8 mouse cellular contexts compared by ENCODE assay signal in genomic region chr17:78936466-78937228, GRCm38 (mm10). TPM values are rescaled to one million over a fixed set of nuclear protein-coding genes. Genes with fewer than 3 reads are reported as not detected.
DNase-seq lines count a peak whose midpoint lies in the region; ATAC-seq and TF ChIP-seq lines count a peak whose summit lies in the region.

TSS of gene Cebpz (minus strand) at chr17:78937066.
TSS of gene Ndufaf7 (plus strand) at chr17:78937136.

- H3K4me3 ChIP-seq in bone marrow, adult 2 months (replicated peaks; ENCODE audit: control insufficient read depth, low read depth, low read length) = peak within 1 kb of the TSS; percentile 95
- H3K4me3 ChIP-seq in embryonic facial prominence, embryonic 15.5 days (replicated peaks) = peak within 1 kb of the TSS; percentile 67
- peak within 1 kb of the TSS; percentile 65 for H3K4me3 ChIP-seq in kidney, embryonic 14.5 days (ENCODE audit: low read length)
- H3K4me3 ChIP-seq in limb, embryonic 15.5 days = peak within 1 kb of the TSS; percentile 93

- H3K27ac ChIP-seq in bone marrow, adult 2 months (ENCODE audit: control insufficient read depth, insufficient read depth, low read depth, low read length, poor library complexity) = peak within 1 kb of the TSS; percentile 61
- H3K27ac ChIP-seq in embryonic facial prominence, embryonic 15.5 days (replicated peaks) = peak within 1 kb of the TSS; percentile 49
- no peak within 1 kb of the TSS for H3K27ac ChIP-seq in kidney, embryonic 14.5 days (ENCODE audit: low read depth, low read length)
- H3K27ac ChIP-seq in limb, embryonic 15.5 days = peak within 1 kb of the TSS; percentile 69

- under 1% methylated on average over 45 of the region's 45 CpGs for WGBS in bone marrow, adult 2 months
- WGBS in embryonic facial prominence, embryonic 15.5 days = under 1% methylated on average over 45 of the region's 45 CpGs
- under 1% methylated on average over 45 of the region's 45 CpGs for WGBS in kidney, embryonic 14.5 days
- under 1% methylated on average over 45 of the region's 45 CpGs for WGBS in limb, embryonic 15.5 days

- no peaks in the 10 kb centered on the region for H3K9me3 ChIP-seq in embryonic facial prominence, embryonic 15.5 days (replicated peaks)
- no peaks in the 10 kb centered on the region for H3K9me3 ChIP-seq in kidney, embryonic 14.5 days (ENCODE audit: control insufficient read depth, low read length)
- H3K9me3 ChIP-seq in limb, embryonic 15.5 days = no peaks in the 10 kb centered on the region

- TF ChIP-seq CTCF in bone marrow, adult 2 months (IDR thresholded peaks at IDR 0.05; ENCODE audit: control insufficient read depth, insufficient read depth, low read length) = no peak

- H3K4me1 ChIP-seq in bone marrow, adult 2 months (ENCODE audit: control insufficient read depth, insufficient read depth, low read length) = no peaks in the 10 kb centered on the region; the same call in 1 of the 2 replicates
- H3K4me1 ChIP-seq in embryonic facial prominence, embryonic 15.5 days = peaks cover 12% of the 10 kb centered on the region
- H3K4me1 ChIP-seq in kidney, embryonic 14.5 days (ENCODE audit: control insufficient read depth, insufficient read depth, low read length) = no peaks in the 10 kb centered on the region
- H3K4me1 ChIP-seq in limb, embryonic 15.5 days = peaks cover 20% of the 10 kb centered on the region; the same call in 1 of the 2 replicates

- peak; percentile 93 for DNase-seq in 416B (ENCODE audit: low read depth)
- DNase-seq in heart, adult 9 months (ENCODE audit: low spot score in 2 of 2) = peak; percentile 96
- peak; percentile 93 to 97 for DNase-seq in monocyte, adult 2 months (ENCODE audit: low read depth in 1 of 2, low spot score in 2 of 2)
- peak; percentile 95 to 98 for DNase-seq in spleen, postnatal 36 days (ENCODE audit: low spot score in 2 of 2)

- peak; percentile 98 for ATAC-seq in embryonic facial prominence, embryonic 15.5 days (ENCODE audit: insufficient number of reproducible peaks, low FRiP score, low TSS enrichment, low read depth)
- peak; percentile 99 for ATAC-seq in kidney, embryonic 14.5 days (ENCODE audit: low FRiP score, low TSS enrichment)
- peak; percentile 98 for ATAC-seq in limb, embryonic 15.5 days (ENCODE audit: insufficient number of reproducible peaks, low FRiP score, low TSS enrichment, low read depth)

- no peaks in the 10 kb centered on the region for H3K27me3 ChIP-seq in embryonic facial prominence, embryonic 15.5 days
- no peaks in the 10 kb centered on the region for H3K27me3 ChIP-seq in kidney, embryonic 14.5 days (ENCODE audit: control insufficient read depth, insufficient read depth, low read length)
- H3K27me3 ChIP-seq in limb, embryonic 15.5 days = no peaks in the 10 kb centered on the region

- H3K4me2 ChIP-seq in embryonic facial prominence, embryonic 15.5 days (replicated peaks) = peak within 1 kb of the TSS; percentile 79
- H3K4me2 ChIP-seq in kidney, embryonic 14.5 days (replicated peaks; ENCODE audit: low read depth, low read length) = peak within 1 kb of the TSS; percentile 82
- peak within 1 kb of the TSS; percentile 71 for H3K4me2 ChIP-seq in limb, embryonic 15.5 days

- H3K9ac ChIP-seq in embryonic facial prominence, embryonic 15.5 days = peak within 1 kb of the TSS; percentile 56
- peak within 1 kb of the TSS; percentile 72 for H3K9ac ChIP-seq in kidney, embryonic 14.5 days (ENCODE audit: low read depth, low read length)
- H3K9ac ChIP-seq in limb, embryonic 15.5 days = peak within 1 kb of the TSS; percentile 76

- peak; percentile 83; the same call in 1 of the 2 replicates for TF ChIP-seq POLR2A in bone marrow, adult 2 months (IDR thresholded peaks at IDR 0.05; ENCODE audit: borderline replicate concordance, control insufficient read depth, low read depth, low read length)

- peaks cover 37% of the 10 kb centered on the region for H3K36me3 ChIP-seq in embryonic facial prominence, embryonic 15.5 days
- peaks cover 38% of the 10 kb centered on the region for H3K36me3 ChIP-seq in kidney, embryonic 14.5 days (ENCODE audit: control insufficient read depth, insufficient read depth, low read length)
- H3K36me3 ChIP-seq in limb, embryonic 15.5 days = peaks cover 45% of the 10 kb centered on the region

RNA-seq across cellular contexts. Expression of gene Cebpz, which starts in this region (rescaled TPM):
- 15.3 and 19.6 TPM in 2 replicates for polyA plus RNA-seq in bone marrow, adult 2 months (2011; ENCODE audit: insufficient read depth, insufficient read length, low replicate concordance, missing spikeins)
- 57.6 and 57.9 TPM in 2 replicates for polyA plus RNA-seq in embryonic facial prominence, embryonic 15.5 days (2015; fragmentation: Nextera tagmentation; extraction: Ambion mirVana)
- 58.7 and 64.8 TPM in 2 replicates for polyA plus RNA-seq in kidney, embryonic 14.5 days (2014; fragmentation: Nextera tagmentation; extraction: Ambion mirVana)
- 40.6 and 61.9 TPM in 2 replicates for polyA plus RNA-seq in limb, embryonic 15.5 days (2015; fragmentation: Nextera tagmentation; extraction: Ambion mirVana)

RNA-seq across cellular contexts. Expression of gene Ndufaf7, which starts in this region (rescaled TPM):
- 20.7 and 27.7 TPM in 2 replicates for polyA plus RNA-seq in bone marrow, adult 2 months (2011; ENCODE audit: insufficient read depth, insufficient read length, low replicate concordance, missing spikeins)
- 53.3 and 56.1 TPM in 2 replicates for polyA plus RNA-seq in embryonic facial prominence, embryonic 15.5 days (2015; fragmentation: Nextera tagmentation; extraction: Ambion mirVana)
- 45.4 and 63.2 TPM in 2 replicates for polyA plus RNA-seq in kidney, embryonic 14.5 days (2014; fragmentation: Nextera tagmentation; extraction: Ambion mirVana)
- polyA plus RNA-seq in limb, embryonic 15.5 days (2015; fragmentation: Nextera tagmentation; extraction: Ambion mirVana) = 50.5 and 52.4 TPM in 2 replicates
